8 mouse cellular contexts compared by ENCODE assay signal in the genomic region with DNA sequence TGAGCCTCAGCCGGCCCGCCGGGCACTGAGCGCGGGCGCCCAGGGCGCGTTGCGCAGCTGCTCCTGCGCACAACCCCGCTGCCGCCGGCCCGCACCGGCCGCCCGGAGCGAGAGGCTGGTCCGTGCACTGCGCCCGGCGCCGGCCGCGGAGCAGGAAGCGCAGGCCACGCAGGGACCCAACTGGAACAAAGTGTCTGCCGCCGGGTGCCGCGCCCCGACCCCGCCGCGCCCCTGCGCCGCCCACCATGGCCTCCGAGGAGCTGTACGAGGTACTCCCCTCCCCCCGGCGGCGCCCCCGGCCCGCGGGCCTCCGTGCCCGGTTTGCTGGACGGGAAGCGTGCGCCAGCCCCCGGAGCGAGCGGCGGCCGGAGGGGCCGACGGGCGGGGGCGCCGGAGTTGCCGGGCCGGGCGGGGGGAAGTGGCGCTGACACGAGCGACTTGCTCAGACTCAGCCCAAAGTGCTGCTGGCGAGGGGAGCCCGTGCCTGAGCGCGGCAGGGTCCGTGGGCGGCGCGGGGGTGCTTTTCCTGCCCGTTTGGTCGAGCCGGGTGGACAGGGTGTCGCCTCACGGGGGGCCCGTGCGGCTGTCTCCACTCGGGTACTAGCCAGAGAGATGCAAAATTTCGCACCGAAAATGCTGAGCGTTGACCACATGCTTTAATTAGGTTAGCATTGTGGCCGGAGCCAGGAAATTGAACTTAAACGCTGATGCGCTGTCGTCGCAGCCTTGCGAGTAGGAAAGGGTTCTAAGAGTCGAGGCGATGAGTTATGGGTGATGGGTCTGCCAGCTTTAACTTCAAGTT.
DNase-seq lines count a peak whose midpoint lies in the region; ATAC-seq and TF ChIP-seq lines count a peak whose summit lies in the region.

No protein-coding gene starts in this region.

- POLR2A ChIA-PET in Patski (lab: Charles Lee) = interaction anchor here (0.6 kb wide), 1 partner anchor 663 kb away, joined by 3 read pairs; no protein-coding TSS in a partner anchor

- intact Hi-C loops in left cerebral cortex, adult 2 months (cut with DNase I) = loop anchor here (2.0 to 5.0 kb wide), 2 partner anchors 239 to 610 kb away; no protein-coding TSS in a partner anchor

- peaks cover 10% of the 10 kb centered on the region for H3K4me1 ChIP-seq in hindbrain, embryonic 14.5 days (replicated peaks; ENCODE audit: control insufficient read depth, insufficient read depth, low read length)

- peak; percentile 54 for ATAC-seq in Patski
- ATAC-seq in hindbrain, embryonic 14.5 days (ENCODE audit: low FRiP score) = peak; percentile 80
- peak; percentile 33 for ATAC-seq in megakaryocyte, adult 5-6 weeks (ENCODE audit: poor library complexity, severe bottlenecking)

- H3K9ac ChIP-seq in hindbrain, embryonic 14.5 days = peak overlapping the region; percentile 80

- in situ Hi-C loops in Patski (cut with MboI; ENCODE audit: low pct_unique_long_range_greater_than_20kb) = no loop called here

- H3K4me2 ChIP-seq in hindbrain, embryonic 14.5 days (replicated peaks) = peak overlapping the region; percentile 92

- H3K27ac ChIP-seq in hindbrain, embryonic 14.5 days = peak overlapping the region; percentile 66
- H3K27ac ChIP-seq in left cerebral cortex, adult 2 months = peak overlapping the region; percentile 60

- H3K36me3 ChIP-seq in hindbrain, embryonic 14.5 days (replicated peaks; ENCODE audit: control insufficient read depth, insufficient read depth) = no peaks in the 10 kb centered on the region

- H3K27me3 ChIP-seq in Patski = no peaks in the 10 kb centered on the region
- peaks cover 29% of the 10 kb centered on the region for H3K27me3 ChIP-seq in hindbrain, embryonic 14.5 days (ENCODE audit: control insufficient read depth, insufficient read depth, low read length)

- CTCF ChIA-PET in Patski (lab: Charles Lee) = no interaction called here

- peaks cover 14% of the 10 kb centered on the region for H3K9me3 ChIP-seq in hindbrain, embryonic 14.5 days (ENCODE audit: control insufficient read depth, low read length)

- DNase-seq in Patski (ENCODE audit: low read depth, low spot score) = no peak
- peak; percentile 77 for DNase-seq in cerebellum, postnatal 10 days
- peak; percentile 23 to 24 for DNase-seq in frontal cortex, postnatal 25 days (ENCODE audit: low spot score in 2 of 2)
- DNase-seq in hindbrain, embryonic 14.5 days (ENCODE audit: low spot score) = no peak
- DNase-seq in left cerebral cortex, adult 2 months (ENCODE audit: extremely low spot score in 1 of 2, low spot score in 2 of 2) = peak; percentile 39 to 63
- peak; percentile 14 to 23 for DNase-seq in right cerebral cortex, postnatal 36 days (ENCODE audit: low spot score in 2 of 2)
- DNase-seq in c-Kit-positive CD71-positive TER-119-positive erythroid progenitor cells, embryonic 14.5 days (ENCODE audit: low spot score) = no peak

- peak overlapping the region; percentile 85 for H3K4me3 ChIP-seq in hindbrain, embryonic 14.5 days (replicated peaks; ENCODE audit: low read length)
- peak overlapping the region; percentile 86 for H3K4me3 ChIP-seq in left cerebral cortex, adult 2 months

- no peak for TF ChIP-seq CTCF in Patski (IDR thresholded peaks at IDR 0.05)
- TF ChIP-seq CTCF in left cerebral cortex, adult 2 months (IDR thresholded peaks at IDR 0.05) = no peak

- under 1% methylated on average over 53 of the region's 93 CpGs for WGBS in hindbrain, embryonic 14.5 days

Comparison
In these comparisons a context has a peak if more than half of its experiments do, and no peak if none do; other contexts are left out.
1. DNase-seq: peak in cerebellum, postnatal 10 days (2 of 2), frontal cortex, postnatal 25 days (2 of 2), left cerebral cortex, adult 2 months (2 of 2) and right cerebral cortex, postnatal 36 days (2 of 2); none in Patski (single experiment), hindbrain, embryonic 14.5 days (single experiment) and c-Kit-positive CD71-positive TER-119-positive erythroid progenitor cells, embryonic 14.5 days (single experiment).
2. Peak in every context shown above with its lines, with median percentiles within 50 percentile points of each other: ATAC-seq.